Mouse (Mus musculus) heart, embryonic 13.5 days (tissue): ENCODE measurements around the gene Olfr1232. TPM values are rescaled to one million over a fixed set of nuclear protein-coding genes. Genes with fewer than 3 reads are reported as not detected.

Experiments used
- ATAC-seq: fragments of 200-750 bp; cut with Nextera tagmentation; 2 replicates; pipeline ENCODE4 v1.8.0; 2017; ENCODE audit warnings: moderate TSS enrichment; ENCODE audit not compliant: insufficient number of reproducible peaks, low FRiP score, low TSS enrichment; ENCODE audit errors: extremely low read depth
- H3K27ac ChIP-seq: fragments of 300-500 bp; sonication (generic); replicated peaks from 2 replicates; pipeline ENCODE4 v1.5.1; 2015; ENCODE audit warnings: moderate library complexity, mild to moderate bottlenecking, inconsistent platforms
- H3K27me3 ChIP-seq: fragments of 300-500 bp; sonication (generic); replicated peaks from 2 replicates; pipeline ENCODE4 v1.6.1; 2015; ENCODE audit warnings: mild to moderate bottlenecking, inconsistent platforms
- H3K36me3 ChIP-seq: fragments of 300-500 bp; sonication (generic); 2 replicates; pipeline ENCODE4 v1.6.1; 2015; ENCODE audit warnings: mild to moderate bottlenecking, inconsistent platforms
- H3K4me1 ChIP-seq: fragments of 300-500 bp; sonication (generic); 2 replicates; pipeline ENCODE4 v1.6.1; 2015; ENCODE audit warnings: inconsistent platforms
- H3K4me2 ChIP-seq: fragments of 300-500 bp; sonication (generic); 2 replicates; pipeline ENCODE4 v1.6.1; 2015; ENCODE audit warnings: inconsistent platforms, mild to moderate bottlenecking, moderate library complexity
- H3K4me3 ChIP-seq: fragments of 300-500 bp; sonication (generic); 2 replicates; pipeline ENCODE4 v1.5.1; 2015; ENCODE audit warnings: moderate library complexity, mild to moderate bottlenecking, inconsistent platforms
- H3K9ac ChIP-seq: fragments of 300-500 bp; sonication (generic); 2 replicates; pipeline ENCODE4 v1.6.1; 2015; ENCODE audit warnings: inconsistent platforms, mild to moderate bottlenecking, moderate library complexity
- H3K9me3 ChIP-seq: fragments of 300-500 bp; sonication (generic); 2 replicates; pipeline ENCODE4 v1.6.1; 2016; ENCODE audit warnings: inconsistent platforms
- WGBS: fragments of 180-500 bp; shearing (Covaris S2); methylation state at CpG from one replicate; pipeline ENCODE4 v1.1.7; 2015; ENCODE audit warnings: mixed read lengths; 5-methylcytosine and 5-hydroxymethylcytosine counted together
- polyA plus RNA-seq: library from polyadenylated mRNA; unstranded; fragments of >200 nt; fragmentation: Nextera tagmentation; extraction: Ambion mirVana; gene quantifications from 2 replicates; pipeline ENCODE4 v1.2.1, GENCODE M21; 2015

The Olfr1232 gene
- polyA plus RNA-seq: not detected in 2 replicates

GRCm38 (mm10) chr2:89329575-89329974 is at the start of gene Olfr1232:
Gene Olfr1232, minus strand, starts transcription at chr2:89329675.
- no peaks in the 10 kb centered on the region for H3K4me1 ChIP-seq
- ATAC-seq: no peak
- no peaks in the 10 kb centered on the region for H3K9me3 ChIP-seq
- H3K27me3 ChIP-seq: no peaks in the 10 kb centered on the region
- no peaks in the 10 kb centered on the region for H3K36me3 ChIP-seq
- no peak within 1 kb of the TSS for H3K4me2 ChIP-seq
- H3K27ac ChIP-seq: no peak within 1 kb of the TSS
- no peak within 1 kb of the TSS for H3K9ac ChIP-seq
- H3K4me3 ChIP-seq: no peak within 1 kb of the TSS

- 81% methylated on average over 4 of the region's 4 CpGs for WGBS
- H3K27ac ChIP-seq: no peak within 1 kb of the TSS
- H3K9me3 ChIP-seq: no peaks in the 10 kb centered on the region
- no peak within 1 kb of the TSS for H3K4me3 ChIP-seq
- no peak within 1 kb of the TSS for H3K9ac ChIP-seq
- H3K4me2 ChIP-seq: no peak within 1 kb of the TSS
- no peaks in the 10 kb centered on the region for H3K27me3 ChIP-seq
- no peaks in the 10 kb centered on the region for H3K36me3 ChIP-seq
- ATAC-seq: no peak
- H3K4me1 ChIP-seq: no peaks in the 10 kb centered on the region
Observed at GRCm38 (mm10) chr2:89364765-89365164, 35.3 kb upstream of the Olfr1232 start, which contains the start of gene Olfr1234. Gene Olfr1234, minus strand, starts transcription at chr2:89364865.

- Histone ChIP-seq H3K4me2 (no peak within 1 kb of the TSS), H3K9me3 (no peaks in the 10 kb centered on the region), H3K27ac (no peak within 1 kb of the TSS), H3K4me3 (no peak within 1 kb of the TSS), H3K4me1 (no peaks in the 10 kb centered on the region), H3K27me3 (no peaks in the 10 kb centered on the region), H3K36me3 (no peaks in the 10 kb centered on the region), H3K9ac (no peak within 1 kb of the TSS)
- no peak for ATAC-seq
Observed at GRCm38 (mm10) chr2:89342298-89342697, 12.8 kb upstream of the Olfr1232 start, which contains the start of gene Olfr1233. Gene Olfr1233, minus strand, starts transcription at chr2:89342398.

GRCm38 (mm10) chr2:89306974-89307373 is 22.5 kb downstream of the Olfr1232 start, which contains the start of gene Olfr1231:
Gene Olfr1231, minus strand, starts transcription at chr2:89307074.
- Histone ChIP-seq H3K27ac (no peak within 1 kb of the TSS), H3K9ac (no peak within 1 kb of the TSS), H3K36me3 (no peaks in the 10 kb centered on the region), H3K4me1 (no peaks in the 10 kb centered on the region), H3K4me2 (no peak within 1 kb of the TSS), H3K27me3 (no peaks in the 10 kb centered on the region), H3K9me3 (no peaks in the 10 kb centered on the region), H3K4me3 (no peak within 1 kb of the TSS)
- WGBS: 59% methylated on average over 2 of the region's 2 CpGs
- no peak for ATAC-seq

- Histone ChIP-seq H3K9ac (no peak within 1 kb of the TSS), H3K4me2 (no peak within 1 kb of the TSS), H3K4me3 (no peak within 1 kb of the TSS), H3K27me3 (no peaks in the 10 kb centered on the region), H3K4me1 (no peaks in the 10 kb centered on the region), H3K9me3 (no peaks in the 10 kb centered on the region), H3K27ac (no peak within 1 kb of the TSS), H3K36me3 (no peaks in the 10 kb centered on the region)
- ATAC-seq: no peak
- WGBS: 72% methylated on average over 1 of the region's 1 CpGs
Observed at GRCm38 (mm10) chr2:89297168-89297567, 32.3 kb downstream of the Olfr1232 start, which contains the start of gene Olfr1230. Gene Olfr1230, minus strand, starts transcription at chr2:89297268.

- WGBS: 76% methylated on average over 2 of the region's 2 CpGs
- H3K27me3 ChIP-seq: no peaks in the 10 kb centered on the region
Observed at GRCm38 (mm10) chr2:89287914-89288313, 41.6 kb downstream of the Olfr1232 start, which contains the start of gene Olfr1229. Gene Olfr1229, minus strand, starts transcription at chr2:89288014.

More at GRCm38 (mm10) chr2:89287914-89288313, 41.6 kb downstream of the Olfr1232 start, which contains the start of gene Olfr1229:
- H3K4me2 ChIP-seq: no peak within 1 kb of the TSS
- H3K4me1 ChIP-seq: no peaks in the 10 kb centered on the region
- ATAC-seq: no peak
- no peak within 1 kb of the TSS for H3K4me3 ChIP-seq
- no peaks in the 10 kb centered on the region for H3K36me3 ChIP-seq
- H3K9ac ChIP-seq: no peak within 1 kb of the TSS
- H3K27ac ChIP-seq: no peak within 1 kb of the TSS
- H3K9me3 ChIP-seq: no peaks in the 10 kb centered on the region

Other genes with a start within 250 kb of the Olfr1232 start
- not detected in 2 replicates for gene Olfr1219, start 246.2 kb downstream of the Olfr1232 start, polyA plus RNA-seq
- gene Olfr1220, start 222.8 kb downstream of the Olfr1232 start, polyA plus RNA-seq: not detected in 2 replicates
- gene Olfr1221, start 212.4 kb downstream of the Olfr1232 start, polyA plus RNA-seq: not detected in 2 replicates
- not detected in 2 replicates for gene Olfr1222, start 196.6 kb downstream of the Olfr1232 start, polyA plus RNA-seq
- gene Olfr1223, start 178.1 kb downstream of the Olfr1232 start, polyA plus RNA-seq: not detected in 2 replicates
- not detected in 2 replicates for gene Olfr1224-ps1, start 165.6 kb downstream of the Olfr1232 start, polyA plus RNA-seq
- not detected in 2 replicates for gene Olfr1225, start 155.0 kb downstream of the Olfr1232 start, polyA plus RNA-seq
- gene Olfr1226, start 129.6 kb downstream of the Olfr1232 start, polyA plus RNA-seq: not detected in 2 replicates
- gene Olfr1228, start 75.6 kb downstream of the Olfr1232 start, polyA plus RNA-seq: not detected in 2 replicates
- not detected in 2 replicates for gene Olfr1229, start 41.7 kb downstream of the Olfr1232 start, polyA plus RNA-seq
- not detected in 2 replicates for gene Olfr1230, start 32.4 kb downstream of the Olfr1232 start, polyA plus RNA-seq
- not detected in 2 replicates for gene Olfr1231, start 22.6 kb downstream of the Olfr1232 start, polyA plus RNA-seq
- gene Olfr1233, start 12.7 kb upstream of the Olfr1232 start, polyA plus RNA-seq: not detected in 2 replicates
- not detected in 2 replicates for gene Olfr1234, start 35.2 kb upstream of the Olfr1232 start, polyA plus RNA-seq
- not detected in 2 replicates for gene Olfr1238, start 80.0 kb upstream of the Olfr1232 start, polyA plus RNA-seq
- gene Olfr1239, start 90.7 kb upstream of the Olfr1232 start, polyA plus RNA-seq: not detected in 2 replicates
- gene Olfr1240, start 113.3 kb upstream of the Olfr1232 start, polyA plus RNA-seq: not detected in 2 replicates
- not detected in 2 replicates for gene Olfr1241, start 157.5 kb upstream of the Olfr1232 start, polyA plus RNA-seq
- gene Olfr1242, start 168.7 kb upstream of the Olfr1232 start, polyA plus RNA-seq: not detected in 2 replicates
- gene Olfr1243, start 201.8 kb upstream of the Olfr1232 start, polyA plus RNA-seq: not detected in 2 replicates
- not detected in 2 replicates for gene Olfr1245, start 248.8 kb upstream of the Olfr1232 start, polyA plus RNA-seq